Mouse (Mus musculus) forebrain, embryonic 14.5 days (tissue): ENCODE data around the gene Lypd5. TPM values are rescaled to one million over a fixed set of nuclear protein-coding genes. Genes with fewer than 3 reads are reported as not detected.

Experiments used
- ATAC-seq: fragments of 200-750 bp; cut with Nextera tagmentation; 2 replicates; pipeline ENCODE4 v1.8.0; 2017; ENCODE audit warnings: mild to moderate bottlenecking, moderate library complexity
- DNase-seq: peaks from one replicate; pipeline ENCODE4 v3.0.0-alpha.2; 2015; ENCODE audit warnings: low spot score
- H3K27ac ChIP-seq: fragments of 300-500 bp; sonication (generic); 2 replicates; pipeline ENCODE4 v1.5.1; 2014; ENCODE audit warnings: low read depth, mild to moderate bottlenecking, control low read depth, low read length, moderate library complexity
- H3K27me3 ChIP-seq: fragments of 300-500 bp; sonication (generic); replicated peaks from 2 replicates; pipeline ENCODE4 v1.6.1; 2014; ENCODE audit warnings: low read length, control low read depth, mixed read lengths; ENCODE audit not compliant: control insufficient read depth, insufficient read depth
- H3K36me3 ChIP-seq: fragments of 300-500 bp; sonication (generic); 2 replicates; pipeline ENCODE4 v1.6.1; 2014; ENCODE audit warnings: low read length, control low read depth; ENCODE audit not compliant: control insufficient read depth, insufficient read depth
- H3K4me1 ChIP-seq: fragments of 300-500 bp; sonication (generic); 2 replicates; pipeline ENCODE4 v1.6.1; 2014; ENCODE audit warnings: antibody characterized with exemption, low read length, control low read depth; ENCODE audit not compliant: control insufficient read depth, insufficient read depth
- H3K4me2 ChIP-seq: fragments of 300-500 bp; sonication (generic); 2 replicates; pipeline ENCODE4 v1.6.1; 2014; ENCODE audit warnings: mild to moderate bottlenecking, control low read depth, low read length
- H3K4me3 ChIP-seq: fragments of 300-500 bp; sonication (generic); 2 replicates; pipeline ENCODE4 v1.5.1; 2014; ENCODE audit warnings: low read depth, low read length, control low read depth
- H3K9ac ChIP-seq: fragments of 300-500 bp; sonication (generic); 2 replicates; pipeline ENCODE4 v1.6.1; 2014; ENCODE audit warnings: mild to moderate bottlenecking, low read length, control low read depth, moderate library complexity
- H3K9me3 ChIP-seq: fragments of 300-500 bp; sonication (generic); replicated peaks from 2 replicates; pipeline ENCODE4 v1.6.1; 2016; ENCODE audit warnings: low read length, control low read depth, mixed read lengths; ENCODE audit not compliant: control insufficient read depth
- WGBS: fragments of 180-500 bp; shearing (Covaris S2); extraction: QIAGEN DNeasy Blood & Tissue Kit; methylation state at CpG from one replicate; pipeline ENCODE4 v1.1.7; 2014; 5-methylcytosine and 5-hydroxymethylcytosine counted together
- polyA plus RNA-seq: library from polyadenylated mRNA; unstranded; fragments of >200 nt; fragmentation: Nextera tagmentation; extraction: Ambion mirVana; gene quantifications from 2 replicates; pipeline ENCODE4 v1.2.1, GENCODE M21; 2014

Gene Lypd5
- polyA plus RNA-seq, 1 experiment from 2014 or later, result not detected

DNA sequence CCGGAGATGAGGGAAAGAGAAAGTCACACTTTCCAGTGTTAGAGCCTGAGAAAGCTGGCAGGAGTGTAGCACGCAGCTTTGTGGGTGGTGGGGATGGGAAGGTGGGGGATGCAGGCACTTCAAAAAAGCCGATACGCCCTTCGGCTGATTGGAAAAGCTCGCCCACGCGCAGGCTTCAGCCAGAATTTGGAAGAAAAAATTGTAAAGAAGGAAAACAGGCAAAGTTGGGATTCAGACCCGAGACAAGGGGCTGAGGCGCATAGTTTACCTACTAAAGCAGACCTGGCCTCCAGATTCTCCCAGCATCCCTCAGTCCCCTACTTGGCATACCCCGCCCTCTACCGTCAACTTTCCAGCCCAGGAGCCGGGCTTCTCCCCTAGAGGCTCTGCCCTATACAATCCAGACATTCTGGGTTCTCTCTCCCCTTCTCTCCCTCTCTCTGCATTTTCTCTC is 23.3 kb upstream of the Lypd5 start:
- H3K27me3 ChIP-seq, result no peaks in the 10 kb centered on the region
- 3% methylated on average over 13 of the region's 13 CpGs for WGBS
- peak; percentile 65 for DNase-seq
- H3K27ac ChIP-seq, result peak overlapping the region; percentile 3; the same call in 1 of the 2 replicates
- H3K4me2 ChIP-seq, result peak overlapping the region; percentile 40
- peaks cover 7% of the 10 kb centered on the region; the same call in 1 of the 2 replicates for H3K9me3 ChIP-seq
- peak overlapping the region; percentile 54 for H3K9ac ChIP-seq
- peak; percentile 81 for ATAC-seq
- no peaks in the 10 kb centered on the region for H3K36me3 ChIP-seq
- peak overlapping the region; percentile 25 for H3K4me3 ChIP-seq
- peaks cover 6% of the 10 kb centered on the region; the same call in 1 of the 2 replicates for H3K4me1 ChIP-seq

DNA sequence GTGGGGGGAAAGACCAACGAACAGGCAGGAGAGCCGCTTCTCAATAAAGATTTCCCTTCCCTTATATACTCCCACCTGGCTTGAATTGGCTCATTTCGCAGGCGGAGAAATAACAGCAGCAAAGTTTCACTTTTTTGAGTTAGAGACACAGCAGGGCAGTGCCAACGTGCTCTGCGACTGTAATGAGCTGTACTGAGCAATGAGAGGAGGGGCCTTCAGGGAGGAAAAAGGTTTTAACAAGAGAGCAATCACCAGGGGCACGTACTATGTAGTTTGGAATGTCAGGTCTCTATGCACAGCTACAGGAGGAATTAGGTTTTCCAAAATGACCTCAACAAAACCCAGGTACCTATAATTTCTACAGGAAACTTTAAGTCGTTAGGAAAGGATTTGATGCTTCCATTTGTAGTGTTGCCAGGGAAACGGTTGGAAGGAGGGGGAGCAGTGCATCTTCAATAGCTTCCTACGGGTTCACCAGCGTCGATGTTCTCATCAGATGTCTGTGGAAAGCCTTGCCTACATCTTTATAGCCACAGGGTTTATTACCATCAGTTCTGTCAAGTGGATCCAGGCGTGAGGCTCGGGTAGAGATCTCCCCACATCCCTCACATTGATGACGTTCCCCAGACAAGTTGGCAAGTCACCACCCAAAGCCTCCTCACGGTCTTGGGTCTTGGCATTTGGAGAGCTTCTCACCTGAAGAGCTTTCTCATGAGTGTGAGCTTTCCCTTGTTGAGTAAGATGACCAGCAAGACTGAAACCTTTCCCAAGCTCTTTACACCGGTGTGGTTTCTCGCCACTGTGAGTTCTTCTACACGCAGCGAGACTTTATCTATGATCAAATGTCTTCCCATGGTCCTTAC is 22.5 kb upstream of the Lypd5 start:
- peaks cover 6% of the 10 kb centered on the region; the same call in 1 of the 2 replicates for H3K4me1 ChIP-seq
- H3K36me3 ChIP-seq, result no peaks in the 10 kb centered on the region
- H3K4me2 ChIP-seq, result peak overlapping the region; percentile 40
- 35% methylated on average over 20 of the region's 20 CpGs for WGBS
- H3K27ac ChIP-seq, result 0 out of 2 replicates have a peak overlapping the region, but pooled peaks have one; percentile 3
- peak overlapping the region; percentile 25; the same call in 1 of the 2 replicates for H3K4me3 ChIP-seq
- DNase-seq (peak; percentile 52), ATAC-seq (peak; percentile 67)
- H3K9ac ChIP-seq, result peak overlapping the region; percentile 54
- peaks cover 7% of the 10 kb centered on the region; the same call in 1 of the 2 replicates for H3K9me3 ChIP-seq
- no peaks in the 10 kb centered on the region for H3K27me3 ChIP-seq

DNA sequence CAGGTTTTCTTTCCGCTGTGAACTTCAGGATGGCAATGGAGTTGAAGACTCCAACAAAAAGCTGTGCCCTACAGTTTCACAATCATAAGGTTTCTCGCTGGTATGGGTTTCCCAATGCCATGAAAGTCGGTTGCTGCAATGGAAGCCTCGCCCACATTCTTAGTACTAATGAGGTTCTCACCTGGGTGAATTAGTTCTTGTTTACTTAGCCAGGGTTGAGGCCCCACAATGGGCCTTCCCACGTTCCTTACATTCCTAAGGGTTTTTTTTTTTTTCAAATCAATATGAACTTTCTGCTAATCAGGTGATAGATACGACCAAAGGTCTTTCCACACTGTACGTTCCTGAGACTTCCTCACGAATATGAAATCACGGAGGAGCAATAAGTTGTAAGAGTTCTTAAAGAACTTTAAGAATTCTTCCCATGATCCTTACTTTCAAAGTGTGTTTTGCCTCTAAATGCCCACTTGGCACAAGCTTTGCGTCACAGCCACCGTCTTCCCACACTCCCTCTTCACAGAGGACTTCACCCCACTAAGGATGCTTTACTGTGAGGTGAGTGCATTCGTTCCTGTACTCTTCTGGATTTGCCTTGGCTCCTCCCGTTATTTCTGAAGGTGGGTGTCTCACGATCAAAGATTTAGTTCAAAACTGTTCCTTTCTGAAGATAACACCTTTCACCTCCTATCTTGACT is 21.6 kb upstream of the Lypd5 start:
- no peak for DNase-seq
- 91% methylated on average over 14 of the region's 14 CpGs for WGBS
- H3K36me3 ChIP-seq, result no peaks in the 10 kb centered on the region

DNA sequence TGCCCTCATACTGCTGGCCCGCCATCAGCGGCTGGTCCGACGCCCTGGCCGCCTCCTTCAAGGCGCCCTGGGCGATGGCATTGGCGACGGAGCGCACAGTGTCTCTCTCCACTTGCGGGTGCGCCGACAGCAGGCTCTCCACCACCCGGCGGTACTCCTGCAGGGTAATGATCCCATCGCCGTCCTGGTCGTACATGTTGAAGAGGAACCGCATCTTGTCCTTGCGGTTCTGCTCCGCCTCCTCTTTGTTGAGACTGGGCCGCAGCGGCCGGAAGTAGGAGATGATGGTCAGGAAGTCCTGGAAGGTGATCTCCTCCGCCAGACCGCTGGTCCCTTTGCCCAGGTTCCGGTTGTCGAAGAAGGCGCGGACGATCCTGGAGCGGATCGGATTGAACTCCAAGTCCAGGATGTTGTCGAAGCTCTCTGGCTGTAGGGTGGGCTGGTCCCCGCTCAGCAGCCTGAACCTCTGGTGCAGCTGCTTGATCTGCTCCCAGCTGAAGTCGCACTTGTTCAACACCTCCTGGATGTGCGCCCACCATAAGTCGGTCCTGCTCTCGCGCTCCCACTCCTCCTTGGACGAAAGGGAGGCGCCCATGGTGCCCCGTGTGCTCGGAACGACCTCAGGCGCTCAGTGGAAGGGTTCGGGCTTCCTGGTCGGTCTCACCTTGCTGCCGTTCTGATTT is 15.6 kb upstream of the Lypd5 start, which contains the start of gene Tescl:
Gene Tescl (minus strand): TSS at position 633 of the 683 bp plus-strand sequence.
- Histone ChIP-seq H3K4me3 (no peak within 1 kb of the TSS), H3K4me1 (0 out of 2 replicates have a peak, but pooled peaks cover 3% of the 10 kb centered on the region), H3K27ac (no peak within 1 kb of the TSS), H3K9me3 (no peaks in the 10 kb centered on the region), H3K4me2 (no peak within 1 kb of the TSS), H3K9ac (no peak within 1 kb of the TSS), H3K27me3 (no peaks in the 10 kb centered on the region), H3K36me3 (no peaks in the 10 kb centered on the region)
- ATAC-seq (no peak), DNase-seq (no peak)
- 58% methylated on average over 49 of the region's 49 CpGs for WGBS

More for the DNA sequence above, 21.6 kb upstream of the Lypd5 start:
- H3K4me1 ChIP-seq, result peaks cover 6% of the 10 kb centered on the region; the same call in 1 of the 2 replicates
- H3K4me3 ChIP-seq, result no peak overlapping the region
- no peaks in the 10 kb centered on the region for H3K27me3 ChIP-seq
- H3K4me2 ChIP-seq, result no peak overlapping the region
- peaks cover 7% of the 10 kb centered on the region; the same call in 1 of the 2 replicates for H3K9me3 ChIP-seq
- no peak overlapping the region for H3K9ac ChIP-seq
- ATAC-seq, result no peak
- H3K27ac ChIP-seq, result no peak overlapping the region

DNA sequence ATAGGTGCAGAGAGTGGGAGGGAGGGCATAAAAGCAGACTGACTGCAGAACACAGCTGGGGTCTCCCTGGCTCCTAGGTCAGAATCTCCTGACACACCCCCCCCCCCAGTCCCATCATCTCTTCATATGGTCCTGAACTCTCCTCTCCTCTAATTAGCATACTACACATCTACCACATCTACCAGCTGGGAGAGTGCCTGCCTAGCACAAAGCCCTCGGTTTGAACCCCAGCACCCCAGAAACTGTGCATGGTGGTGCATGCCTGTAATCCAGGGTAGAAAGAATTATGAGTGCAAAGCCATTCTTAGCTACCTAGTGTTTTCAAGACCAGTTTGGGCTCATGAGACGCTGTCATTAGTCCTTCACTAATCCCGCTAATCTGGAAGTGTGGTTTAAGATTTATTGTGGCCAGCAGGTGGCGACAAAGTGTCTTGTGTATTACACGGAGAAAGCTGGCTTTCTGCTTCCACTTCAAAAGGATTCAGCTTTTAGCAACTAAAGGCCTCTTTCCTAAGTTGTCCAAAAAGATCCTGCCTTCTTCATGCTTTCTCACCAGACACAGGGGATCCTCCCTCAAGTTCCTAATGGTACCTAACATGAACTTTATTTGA is 13.2 kb upstream of the Lypd5 start:
- Histone ChIP-seq H3K27me3 (no peaks in the 10 kb centered on the region), H3K27ac (no peak overlapping the region), H3K4me3 (no peak overlapping the region), H3K36me3 (no peaks in the 10 kb centered on the region), H3K9me3 (no peaks in the 10 kb centered on the region), H3K4me2 (no peak overlapping the region), H3K4me1 (no peaks in the 10 kb centered on the region), H3K9ac (no peak overlapping the region)
- ATAC-seq, result peak; percentile 42; the same call in 1 of the 2 replicates
- peak; percentile 91 for DNase-seq
- WGBS, result 10% methylated on average over 5 of the region's 5 CpGs

DNA sequence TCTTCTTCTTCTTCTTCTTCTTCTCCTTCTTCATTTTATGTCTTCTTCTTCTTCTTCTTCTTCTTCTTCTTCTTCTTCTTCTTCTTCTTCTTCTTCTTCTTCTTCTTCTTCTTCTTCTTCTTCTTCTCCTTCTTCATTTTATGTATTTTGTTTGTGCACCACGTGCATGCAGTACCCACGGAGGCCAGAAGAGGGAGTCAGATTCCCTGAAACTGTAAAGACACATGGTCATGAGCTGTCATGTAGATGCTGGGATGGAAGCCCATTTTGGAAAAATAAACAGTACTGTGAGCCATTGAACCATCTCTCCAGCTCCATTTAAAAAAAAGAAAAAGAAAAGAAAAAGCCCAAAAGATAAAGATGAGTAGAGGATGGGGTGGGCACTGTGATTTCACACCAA is 10.8 kb upstream of the Lypd5 start:
- Histone ChIP-seq H3K9ac (no peak overlapping the region), H3K4me2 (no peak overlapping the region), H3K36me3 (no peaks in the 10 kb centered on the region), H3K9me3 (no peaks in the 10 kb centered on the region), H3K4me3 (no peak overlapping the region), H3K27ac (no peak overlapping the region), H3K4me1 (no peaks in the 10 kb centered on the region), H3K27me3 (no peaks in the 10 kb centered on the region)
- DNase-seq, result no peak
- WGBS, result 43% methylated on average over 2 of the region's 2 CpGs
- no peak for ATAC-seq

DNA sequence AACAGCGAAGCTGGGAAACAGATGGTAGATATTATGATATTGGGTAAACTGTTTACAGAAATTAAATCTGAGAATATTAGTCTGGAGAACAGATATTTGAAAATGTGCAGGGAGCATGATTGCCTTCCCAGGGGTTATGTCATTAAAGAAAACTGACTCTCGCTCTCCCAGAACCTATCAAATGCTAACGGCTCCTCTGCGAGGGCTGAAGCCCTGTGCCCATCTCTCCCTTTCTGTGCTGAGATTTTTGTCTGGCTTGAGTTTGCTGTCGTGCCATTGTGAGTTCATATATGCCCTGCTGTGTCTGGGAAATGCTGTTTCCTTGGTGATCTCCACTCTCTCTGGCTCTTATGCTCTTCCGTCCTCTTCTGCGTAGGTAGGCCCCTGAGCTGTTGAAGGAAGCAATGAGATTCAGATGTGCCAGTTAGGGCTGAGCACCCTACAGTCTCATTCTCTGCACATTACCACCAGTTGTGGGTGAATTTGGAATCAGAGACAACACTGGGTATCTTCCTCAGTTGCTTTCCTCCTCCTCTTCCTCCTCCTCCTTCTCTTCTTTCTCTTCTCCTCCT is 5.2 kb upstream of the Lypd5 start:
- Histone ChIP-seq H3K9ac (no peak overlapping the region), H3K4me2 (no peak overlapping the region), H3K4me3 (no peak overlapping the region), H3K36me3 (no peaks in the 10 kb centered on the region), H3K27me3 (no peaks in the 10 kb centered on the region), H3K4me1 (no peaks in the 10 kb centered on the region), H3K9me3 (no peaks in the 10 kb centered on the region), H3K27ac (no peak overlapping the region)
- DNase-seq, result no peak
- no peak for ATAC-seq
- 68% methylated on average over 7 of the region's 7 CpGs for WGBS

DNA sequence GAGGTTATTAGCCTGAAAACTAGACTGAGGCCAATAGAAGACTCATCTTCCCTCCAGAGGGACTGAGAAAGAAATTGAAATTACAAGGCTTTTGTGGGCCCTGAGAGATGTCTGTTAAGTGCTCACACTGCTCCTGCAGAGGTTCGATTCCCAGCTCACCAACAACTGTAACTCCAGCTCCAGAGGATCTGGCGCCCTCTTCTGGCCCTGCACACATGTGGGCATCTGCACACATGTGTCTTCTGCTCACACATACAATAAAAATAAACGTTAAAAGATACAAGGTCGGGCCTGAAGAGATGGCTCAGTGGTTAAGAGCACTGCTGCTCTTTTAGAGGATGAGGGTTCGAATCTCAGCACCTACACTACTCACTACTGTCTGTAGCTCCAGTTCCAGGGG is 2.6 kb upstream of the Lypd5 start:
- 63% methylated on average over 5 of the region's 5 CpGs for WGBS
- Histone ChIP-seq H3K36me3 (no peaks in the 10 kb centered on the region), H3K9me3 (no peaks in the 10 kb centered on the region), H3K27me3 (no peaks in the 10 kb centered on the region), H3K4me2 (no peak overlapping the region), H3K27ac (no peak overlapping the region), H3K4me3 (no peak overlapping the region), H3K9ac (no peak overlapping the region), H3K4me1 (no peaks in the 10 kb centered on the region)
- ATAC-seq (no peak), DNase-seq (no peak)
